Mouse (Mus musculus) activated CD4-positive, CD25-positive, alpha-beta regulatory T cell, adult 4 months (primary cell): ENCODE data around the gene Insyn1. TPM values are rescaled to one million over a fixed set of nuclear protein-coding genes. Genes with fewer than 3 reads are reported as not detected.

ENCODE experiments used
- ATAC-seq: one replicate; pipeline ENCODE4 v1.8.0; 2017
- polyA plus RNA-seq, 2 experiments: library from polyadenylated mRNA; unstranded; fragments of 100-300 nt; shearing (Covaris generic); gene quantifications; one replicate each; pipeline ENCODE4 v1.2.1; 2017

The Insyn1 gene
- polyA plus RNA-seq, 2 experiments from 2014 or later = not detected

- no peak for ATAC-seq
Observed at GRCm38 (mm10) chr9:58535447-58536134, 47.2 kb downstream of the Insyn1 start.

- ATAC-seq = no peak
Observed at GRCm38 (mm10) chr9:58537774-58538173, 49.4 kb downstream of the Insyn1 start.

GRCm38 (mm10) chr9:58539886-58540285 lies 51.5 kb downstream of the Insyn1 start:
- no peak for ATAC-seq

- peak; percentile 32 for ATAC-seq
Observed at GRCm38 (mm10) chr9:58541895-58542338, 53.5 kb downstream of the Insyn1 start.

- no peak for ATAC-seq
Observed at GRCm38 (mm10) chr9:58544879-58545324, 56.5 kb downstream of the Insyn1 start.

GRCm38 (mm10) chr9:58545428-58545827 lies 57.0 kb downstream of the Insyn1 start:
- no peak for ATAC-seq

GRCm38 (mm10) chr9:58546630-58547360 lies 58.4 kb downstream of the Insyn1 start:
- ATAC-seq = no peak

GRCm38 (mm10) chr9:58548897-58549296 lies 60.5 kb downstream of the Insyn1 start:
- no peak for ATAC-seq

Other genes with a start within 250 kb of the Insyn1 start
- 10 to 100 TPM; 33.7 to 49.3 TPM for gene Pml, start 238.8 kb upstream of the Insyn1 start, polyA plus RNA-seq
- gene Stoml1, start 235.4 kb upstream of the Insyn1 start, polyA plus RNA-seq = 10 to 100 TPM; 21.1 to 23.9 TPM
- gene Loxl1, start 175.4 kb upstream of the Insyn1 start, polyA plus RNA-seq = not detected
- gene Tbc1d21, start 118.1 kb upstream of the Insyn1 start, polyA plus RNA-seq = not detected
- gene Cd276, start 66.8 kb downstream of the Insyn1 start, polyA plus RNA-seq = not detected
- gene Nptn, start 93.6 kb downstream of the Insyn1 start, polyA plus RNA-seq = 100 to 1,000 TPM; 106 to 119 TPM